Mouse (Mus musculus) neutrophil, adult 5-6 weeks (primary cell): ENCODE results near the gene Rph3a. TPM values are rescaled to one million over a fixed set of nuclear protein-coding genes. Genes with fewer than 3 reads are reported as not detected.
"Not testable (repeated sequence)": the region's sequence is repeated elsewhere in the genome, so short reads cannot be mapped to it uniquely, and the experiment has no call there.

Experiments used
- ATAC-seq: fragments of 151-379, 151-347 bp; 2 replicates; pipeline ENCODE4 v1.8.0; 2017; ENCODE audit warnings: mild to moderate bottlenecking, moderate TSS enrichment; ENCODE audit not compliant: insufficient number of reproducible peaks, poor library complexity, low FRiP score, severe bottlenecking; ENCODE audit errors: extremely low read depth
- total RNA-seq: library from RNA; stranded (forward); fragments of 200-1000 nt; gene quantifications from 2 replicates; pipeline ENCODE4 v1.2.3, GENCODE M21; 2017

The Rph3a gene
- total RNA-seq, 1 experiment from 2014 or later, result not detected

GRCm38 (mm10) chr5:120924520-120924919 is 85.4 kb downstream of the Rph3a start:
- not testable (repeated sequence) for ATAC-seq

DNA sequence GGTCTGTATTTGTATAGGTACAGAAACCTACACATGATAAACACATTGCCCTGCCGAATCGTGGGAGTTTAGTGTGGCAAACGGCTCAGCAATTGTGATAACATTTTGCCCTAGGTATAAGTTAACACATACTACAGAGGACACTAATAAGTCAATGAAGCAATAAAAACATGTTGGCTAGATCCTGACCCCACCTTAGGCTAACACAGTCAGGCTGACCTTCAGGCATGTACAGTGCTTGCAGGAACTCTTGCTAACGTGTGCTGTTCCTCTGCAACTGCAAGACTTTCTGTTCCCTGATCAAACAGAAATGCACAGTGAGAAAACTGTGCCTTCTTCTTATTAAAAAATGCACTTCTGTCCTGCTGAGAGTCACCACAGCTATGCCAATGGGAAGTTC is 85.9 kb downstream of the Rph3a start:
- ATAC-seq, result no peak

GRCm38 (mm10) chr5:120920296-120920695 is 89.6 kb downstream of the Rph3a start:
- no peak for ATAC-seq

- ATAC-seq, result not testable (repeated sequence)
These were observed 90.5 kb downstream of the Rph3a start for GRCm38 (mm10) chr5:120919156-120919935.

GRCm38 (mm10) chr5:120914204-120914603 is 95.7 kb downstream of the Rph3a start, which contains the start of gene Oas1d:
TSS of gene Oas1d (plus strand) at chr5:120914536.
- not testable (repeated sequence) for ATAC-seq

DNA sequence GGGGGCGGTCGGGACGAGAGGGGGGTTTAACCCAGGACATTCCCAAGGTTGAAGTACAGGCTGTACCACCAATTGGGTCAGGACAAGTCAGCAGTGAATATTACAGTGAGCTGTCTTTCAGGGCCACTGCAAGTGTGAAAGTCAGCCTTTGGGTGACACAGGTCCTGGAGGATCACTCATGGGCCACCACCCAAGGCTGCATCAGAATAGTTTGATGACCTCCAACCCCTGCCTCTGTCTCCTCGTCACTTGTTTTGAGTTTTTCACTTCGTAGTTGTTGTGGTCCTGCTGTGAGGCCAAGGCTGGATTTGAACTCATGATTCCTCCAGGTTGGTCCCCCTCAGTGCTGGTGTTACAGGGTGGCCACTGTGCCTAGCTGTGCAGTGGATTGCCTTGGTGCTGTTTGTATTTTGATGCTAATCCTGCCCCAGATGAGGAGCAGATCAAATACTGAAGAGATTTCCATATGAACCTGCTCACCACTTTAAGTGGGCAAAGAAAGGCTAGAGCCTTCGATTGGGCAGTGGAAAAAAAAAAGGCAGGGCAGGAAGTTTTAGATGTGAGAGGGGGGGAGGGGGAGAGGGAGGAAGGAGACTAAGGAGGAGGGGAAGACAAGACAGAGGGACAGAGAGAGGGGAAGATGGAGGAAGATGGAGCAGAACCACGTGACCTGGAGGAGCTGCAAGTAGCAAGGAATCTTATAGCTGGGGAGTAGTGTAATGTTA is 101.5 kb downstream of the Rph3a start:
- no peak for ATAC-seq

DNA sequence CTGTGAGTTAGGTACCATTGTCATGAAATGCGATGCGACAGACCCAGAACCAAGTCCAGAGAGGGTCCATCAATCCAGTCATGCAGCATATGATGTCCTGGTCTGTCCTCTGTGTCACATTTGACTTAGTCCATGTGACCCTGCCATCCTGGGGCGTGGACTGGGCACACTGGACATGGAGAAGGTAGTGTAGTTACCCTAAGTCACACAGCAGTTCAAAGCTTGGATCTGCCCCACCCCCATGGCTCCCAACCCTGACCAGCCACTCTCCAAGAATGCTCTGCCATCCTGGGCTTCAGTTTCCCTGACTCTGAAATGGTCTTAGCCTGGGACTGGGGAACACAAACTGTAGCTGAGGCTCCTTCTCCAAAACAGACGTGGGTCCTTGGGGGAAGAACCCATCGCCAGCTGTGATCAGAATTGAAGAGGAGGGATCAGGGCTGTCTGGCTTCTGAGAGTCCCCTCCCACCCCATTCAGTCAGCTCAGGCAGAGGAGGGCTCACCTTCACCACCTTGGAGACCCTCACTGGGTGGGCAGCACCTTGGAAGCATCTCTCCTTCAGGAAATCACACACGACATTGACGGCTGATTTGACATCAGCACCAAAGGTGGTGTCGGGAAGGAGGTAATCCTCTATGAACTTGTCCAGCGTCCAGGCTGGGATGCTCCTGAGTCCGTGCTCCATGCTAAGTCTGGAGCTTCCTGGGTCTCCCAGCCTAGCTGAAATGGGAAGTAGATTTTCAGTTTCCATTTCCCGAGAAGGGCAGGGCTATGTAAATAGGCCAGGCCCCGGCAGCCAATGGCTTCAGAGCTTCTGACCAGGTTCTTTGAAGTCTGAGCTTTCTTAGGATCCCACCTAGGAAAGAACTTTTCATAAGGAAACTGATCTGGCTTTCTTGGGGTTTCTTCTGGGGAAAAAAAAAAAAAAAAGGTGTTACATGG is 102.8 kb downstream of the Rph3a start, which contains the start of gene Oas1a:
Gene Oas1a (minus strand): TSS at position 731 of the 943 bp plus-strand sequence.
- ATAC-seq, result 0 out of 2 replicates have a peak, but pooled peaks have one; percentile 19

DNA sequence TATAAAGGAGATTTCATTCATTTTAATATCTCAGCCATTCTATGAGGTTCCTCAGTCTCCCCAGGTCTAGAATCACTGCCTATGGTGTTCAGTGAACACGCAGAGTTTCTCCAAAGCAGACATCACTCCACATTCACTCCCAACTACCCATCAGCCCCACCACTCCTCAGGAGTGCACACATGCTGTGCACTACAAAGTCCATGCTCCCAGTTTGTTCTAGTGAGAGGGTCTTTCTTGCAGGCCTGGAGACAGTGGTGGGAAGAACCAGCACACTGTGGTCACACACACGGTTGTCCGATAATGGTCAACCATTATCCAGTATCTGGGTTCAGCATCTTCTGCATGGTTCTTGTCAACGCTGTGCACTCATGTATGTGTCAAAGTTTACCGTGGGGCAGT is 107.8 kb downstream of the Rph3a start:
- ATAC-seq, result no peak

DNA sequence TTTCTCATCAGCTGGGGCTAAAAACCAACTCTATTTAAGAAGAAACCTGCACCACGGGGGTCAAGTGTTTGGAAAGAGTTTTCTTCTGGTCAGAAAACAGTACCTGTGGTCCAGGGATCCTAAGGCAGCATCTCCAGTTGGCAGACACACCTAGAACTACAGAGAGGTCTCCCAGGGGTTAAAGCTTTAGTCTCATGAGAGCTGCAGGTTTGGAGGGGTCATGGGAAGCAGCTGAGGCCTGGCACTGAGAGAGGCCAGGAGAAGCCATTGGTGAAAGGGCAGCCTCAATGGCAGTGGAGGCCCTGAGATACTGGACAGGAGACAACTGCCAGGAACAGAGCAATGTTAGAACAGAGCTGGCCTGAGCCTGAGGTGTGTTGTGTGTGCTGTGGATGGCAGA is 109.2 kb downstream of the Rph3a start:
- no peak for ATAC-seq

GRCm38 (mm10) chr5:120898726-120899125 is 111.2 kb downstream of the Rph3a start:
- ATAC-seq, result no peak

DNA sequence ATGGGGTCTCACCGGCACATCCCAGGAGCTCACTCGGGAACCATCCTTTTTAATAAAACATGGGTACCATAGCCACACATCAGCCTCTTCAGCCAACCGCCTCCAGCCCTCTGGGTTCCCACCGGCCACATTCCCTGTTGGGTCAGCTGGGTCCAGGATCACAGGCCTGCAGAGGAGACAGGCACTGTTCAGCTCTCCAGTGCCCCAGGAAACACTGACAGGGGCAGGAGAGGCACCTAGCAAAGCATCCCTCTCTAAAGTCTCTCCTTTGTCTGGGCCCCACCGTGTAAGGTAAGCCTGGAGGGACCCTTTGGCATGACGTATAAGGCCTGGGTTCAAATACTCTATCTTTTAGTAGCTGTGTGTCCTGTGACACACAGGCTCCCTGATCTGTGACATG is 111.6 kb downstream of the Rph3a start:
- no peak for ATAC-seq

DNA sequence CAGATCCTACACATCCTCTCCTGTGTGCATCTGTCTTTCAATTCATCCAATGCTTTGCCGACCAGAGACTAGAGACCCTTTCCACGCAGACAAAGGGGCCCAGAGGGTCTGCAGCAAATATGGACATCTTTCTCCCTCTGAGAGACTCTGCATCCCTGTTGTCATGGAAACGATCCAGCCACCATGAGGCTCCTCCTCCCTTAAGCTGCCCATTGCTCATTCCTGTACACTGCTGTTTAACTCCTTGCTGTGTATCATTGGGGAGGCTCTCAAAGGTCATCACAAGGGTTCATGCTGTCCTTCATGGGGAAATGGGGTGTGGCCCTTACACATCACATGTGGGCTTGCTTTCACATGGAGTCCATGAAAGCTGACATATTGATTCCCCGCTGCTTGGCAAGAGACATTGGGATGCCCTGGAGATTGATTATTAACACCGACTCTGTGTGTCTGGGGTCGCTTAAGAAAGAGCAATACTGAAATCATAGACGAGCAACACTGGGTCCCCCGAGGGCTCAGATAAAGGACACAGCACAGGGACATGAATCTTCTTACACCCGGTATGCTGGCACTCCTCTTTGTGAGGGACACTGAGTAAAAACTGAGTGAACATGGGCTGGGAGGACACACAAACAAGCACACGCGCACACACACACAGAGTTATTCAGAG is 114.5 kb downstream of the Rph3a start:
- no peak for ATAC-seq

GRCm38 (mm10) chr5:120894692-120895091 is 115.2 kb downstream of the Rph3a start:
- not testable (repeated sequence) for ATAC-seq

GRCm38 (mm10) chr5:120893866-120894265 is 116.0 kb downstream of the Rph3a start:
- not testable (repeated sequence) for ATAC-seq

DNA sequence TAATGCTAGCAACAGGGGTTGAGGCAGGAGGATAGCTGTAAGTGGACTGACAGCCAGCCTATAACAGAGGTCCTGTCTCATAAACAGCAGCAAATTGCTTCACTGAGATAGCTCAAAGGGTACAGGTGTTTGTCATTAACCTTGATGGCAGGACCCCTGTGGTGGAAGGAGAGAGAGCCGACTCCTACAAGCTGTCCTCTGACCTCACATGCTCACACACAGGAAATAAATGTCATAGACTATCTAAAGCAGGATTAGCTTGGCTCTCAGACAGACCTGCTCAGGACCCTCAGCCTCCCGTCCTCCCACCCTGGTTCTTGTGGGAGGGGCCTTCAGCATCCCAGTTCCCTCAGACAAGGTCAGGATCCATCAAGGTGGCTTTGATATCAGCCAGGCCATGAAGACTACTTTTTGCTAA is 117.6 kb downstream of the Rph3a start:
- ATAC-seq, result no peak

GRCm38 (mm10) chr5:120891566-120892242 is 118.2 kb downstream of the Rph3a start:
- not testable (repeated sequence) for ATAC-seq

DNA sequence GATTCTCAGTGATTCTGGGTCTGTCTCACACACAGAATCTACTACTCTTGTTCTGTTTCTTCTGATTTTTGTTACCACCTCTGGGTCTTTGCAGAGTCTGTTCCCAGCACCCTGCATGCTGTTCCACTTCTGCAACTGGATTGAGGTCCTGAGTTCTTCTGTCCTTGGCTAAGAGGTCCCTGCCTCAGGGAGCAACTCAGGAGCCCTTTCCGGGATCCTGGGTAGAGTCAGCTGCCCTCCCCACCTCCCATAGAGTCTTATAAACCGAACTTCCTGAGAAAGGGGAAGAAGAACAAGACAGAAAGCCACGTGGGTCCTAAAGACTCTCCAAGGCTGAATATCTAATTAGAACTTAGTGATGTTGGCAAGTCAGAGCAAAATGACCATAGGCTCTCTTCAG is 118.9 kb downstream of the Rph3a start:
- ATAC-seq, result no peak
